13 mouse cellular contexts compared by ENCODE assay signal in genomic region chr2:6715562-6715961, GRCm38 (mm10).
"Had no signal": no experiment of that assay in that cellular context is flagged by ENCODE, and none has a peak within 500 bp of the region (broad histone marks: within the 10 kb centered on the region; RNA-seq: fewer than 3 reads in every experiment).

No protein-coding gene starts in this region.

- H3K27ac ChIP-seq: left cerebral cortex, adult 2 months; liver, embryonic 13.5 days; midbrain, embryonic 12.5 days; stomach, embryonic 15.5 days had no signal

- H3K27me3 ChIP-seq: liver, embryonic 13.5 days; midbrain, embryonic 12.5 days; stomach, embryonic 15.5 days had no signal

- H3K36me3 ChIP-seq: liver, embryonic 13.5 days; stomach, embryonic 15.5 days had no signal

- H3K4me1 ChIP-seq: stomach, embryonic 15.5 days had no signal

- DNase-seq: kidney, adult 18-20 months; kidney, adult 9 months; kidney, postnatal 14 days; kidney, postnatal 4 days; layer of hippocampus, adult 9-11 months; layer of hippocampus, postnatal 36 days; liver, embryonic 13.5 days; lung, adult 2 months; lung, postnatal 14 days; thymus, postnatal 25 days had no signal

- H3K4me3 ChIP-seq: left cerebral cortex, adult 2 months; liver, embryonic 13.5 days; midbrain, embryonic 12.5 days; stomach, embryonic 15.5 days had no signal
